Mouse (Mus musculus) liver, embryonic 13.5 days (tissue): ENCODE measurements around the gene Sema3g. TPM values are rescaled to one million over a fixed set of nuclear protein-coding genes. Genes with fewer than 3 reads are reported as not detected.
A peak's percentile ranks its signal among the peaks of the same experiment; 100 is the strongest.

Experiments used
- ATAC-seq: fragments of 200-750 bp; cut with Nextera tagmentation; 2 replicates; pipeline ENCODE4 v1.8.0; 2017; ENCODE audit warnings: low read depth, mild to moderate bottlenecking, moderate number of reproducible peaks, moderate library complexity
- DNase-seq: peaks from one replicate; pipeline ENCODE4 v3.0.0; 2022
- H3K27ac ChIP-seq: fragments of 300-500 bp; sonication (generic); 2 replicates; pipeline ENCODE4 v1.5.1; 2015; ENCODE audit warnings: moderate library complexity, mild to moderate bottlenecking, inconsistent platforms
- H3K27me3 ChIP-seq: fragments of 300-500 bp; sonication (generic); 2 replicates; pipeline ENCODE4 v1.6.1; 2015; ENCODE audit warnings: mild to moderate bottlenecking, inconsistent platforms
- H3K36me3 ChIP-seq: fragments of 300-500 bp; sonication (generic); 2 replicates; pipeline ENCODE4 v1.6.1; 2015; ENCODE audit warnings: mild to moderate bottlenecking, inconsistent platforms
- H3K4me1 ChIP-seq: fragments of 300-500 bp; sonication (generic); replicated peaks from 2 replicates; pipeline ENCODE4 v1.6.1; 2015; ENCODE audit warnings: inconsistent platforms
- H3K4me2 ChIP-seq: fragments of 300-500 bp; sonication (generic); 2 replicates; pipeline ENCODE4 v1.6.1; 2015; ENCODE audit warnings: inconsistent platforms, mild to moderate bottlenecking, moderate library complexity
- H3K4me3 ChIP-seq: fragments of 300-500 bp; sonication (generic); replicated peaks from 2 replicates; pipeline ENCODE4 v1.5.1; 2015; ENCODE audit warnings: mild to moderate bottlenecking, inconsistent platforms
- H3K9ac ChIP-seq: fragments of 300-500 bp; sonication (generic); 2 replicates; pipeline ENCODE4 v1.6.1; 2015; ENCODE audit warnings: mild to moderate bottlenecking, inconsistent platforms
- H3K9me3 ChIP-seq: fragments of 300-500 bp; sonication (generic); replicated peaks from 2 replicates; pipeline ENCODE4 v1.6.1; 2016; ENCODE audit warnings: inconsistent platforms
- WGBS: fragments of 180-500 bp; shearing (Covaris S2); methylation state at CpG from one replicate; pipeline ENCODE4 v1.1.7; 2015; ENCODE audit not compliant: insufficient replicate concordance; 5-methylcytosine and 5-hydroxymethylcytosine counted together
- polyA plus RNA-seq: library from polyadenylated mRNA; unstranded; fragments of >200 nt; fragmentation: Nextera tagmentation; extraction: Ambion mirVana; gene quantifications from 2 replicates; pipeline ENCODE4 v1.2.1, GENCODE M21; 2015

Sema3g gene
- 0.02 and 0.05 TPM in 2 replicates for polyA plus RNA-seq

DNA sequence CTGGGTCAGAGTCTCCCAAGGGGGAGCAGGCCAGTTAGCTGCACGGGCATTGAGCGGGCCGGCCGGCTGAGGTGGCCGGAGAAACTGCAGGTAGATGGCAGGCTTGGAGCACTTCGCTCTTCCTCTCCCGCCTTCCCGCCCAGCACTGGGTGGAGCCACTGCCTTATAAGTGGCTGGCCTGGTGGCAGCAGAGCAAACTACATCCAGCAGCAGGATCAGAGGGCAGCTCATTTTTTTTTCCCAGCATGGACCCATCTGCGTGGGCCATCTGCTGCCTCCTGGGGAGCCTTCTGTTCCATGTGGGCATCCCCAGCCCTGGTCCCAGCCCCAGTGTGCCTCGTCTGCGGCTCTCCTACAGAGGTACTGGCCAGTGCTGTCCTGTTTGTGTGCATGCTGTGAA, at the start of gene Sema3g:
TSS of gene Sema3g (plus strand) at position 195 of the 400 bp plus-strand sequence.
- peak within 1 kb of the TSS; percentile 5; the same call in 1 of the 2 replicates for H3K9ac ChIP-seq
- ATAC-seq (peak; percentile 64), DNase-seq (no peak)
- 8% methylated on average over 11 of the region's 11 CpGs for WGBS
- no peaks in the 10 kb centered on the region for H3K36me3 ChIP-seq
- no peak within 1 kb of the TSS for H3K27ac ChIP-seq
- peaks cover 22% of the 10 kb centered on the region for H3K4me1 ChIP-seq
- no peaks in the 10 kb centered on the region for H3K9me3 ChIP-seq
- H3K4me2 ChIP-seq: 0 out of 2 replicates have a peak within 1 kb of the TSS, but pooled peaks have one; percentile 2
- no peak within 1 kb of the TSS for H3K4me3 ChIP-seq
- H3K27me3 ChIP-seq: peaks cover 6% of the 10 kb centered on the region; the same call in 1 of the 2 replicates

DNA sequence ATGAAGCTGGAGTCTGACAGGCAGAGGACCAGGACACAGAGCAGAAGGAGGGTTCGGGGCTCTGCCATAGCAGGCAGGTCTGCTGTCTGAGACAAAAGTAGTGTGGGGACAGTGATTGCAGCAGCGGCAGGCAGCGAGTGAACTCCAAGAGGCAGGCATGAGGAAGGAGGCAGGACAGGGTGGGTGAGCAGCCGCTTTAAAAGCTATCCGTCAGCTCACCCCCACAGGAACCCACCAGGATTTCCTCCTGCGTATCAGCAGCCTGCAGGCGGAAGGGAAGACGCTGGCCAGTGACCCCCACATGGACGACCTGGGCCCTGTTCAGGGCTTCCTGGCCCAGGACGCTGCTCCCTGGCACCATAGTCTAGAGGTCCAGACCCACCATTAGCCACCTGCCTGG, 49.2 kb upstream of the Sema3g start, which contains the start of gene Stab1:
TSS of gene Stab1 (minus strand) at position 217 of the 400 bp plus-strand sequence.
- H3K27me3 ChIP-seq: peaks cover 25% of the 10 kb centered on the region
- no peaks in the 10 kb centered on the region for H3K9me3 ChIP-seq
- ATAC-seq: no peak
- peak within 1 kb of the TSS; percentile 26; the same call in 1 of the 2 replicates for H3K4me2 ChIP-seq
- H3K4me3 ChIP-seq: peak within 1 kb of the TSS; percentile 32
- DNase-seq: no peak
- peak within 1 kb of the TSS; percentile 27; the same call in 1 of the 2 replicates for H3K9ac ChIP-seq
- H3K27ac ChIP-seq: peak within 1 kb of the TSS; percentile 29
- peaks cover 64% of the 10 kb centered on the region for H3K4me1 ChIP-seq
- WGBS: 10% methylated on average over 10 of the region's 10 CpGs
- peaks cover 33% of the 10 kb centered on the region for H3K36me3 ChIP-seq

DNA sequence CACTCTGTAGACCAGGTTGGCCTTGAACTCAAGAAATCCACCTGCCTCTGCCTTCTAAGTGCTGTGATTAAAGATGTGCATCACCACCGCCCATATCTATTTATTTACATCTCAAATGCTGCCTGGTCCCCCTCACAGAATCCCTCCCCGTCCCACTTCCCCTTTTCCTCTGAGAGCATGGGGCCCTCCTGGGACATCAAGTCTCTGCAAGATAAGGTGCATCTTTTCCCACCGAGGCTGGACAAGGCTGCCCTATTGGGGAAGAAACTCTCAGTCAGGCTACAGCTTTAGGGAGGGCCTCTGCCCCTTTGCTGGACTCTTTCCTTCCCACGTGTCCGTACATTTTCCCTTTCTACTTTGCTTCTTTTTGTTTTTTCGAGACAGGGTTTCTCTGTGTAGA, 48.2 kb upstream of the Sema3g start:
- H3K4me1 ChIP-seq: peaks cover 53% of the 10 kb centered on the region
- no peak for ATAC-seq

DNA sequence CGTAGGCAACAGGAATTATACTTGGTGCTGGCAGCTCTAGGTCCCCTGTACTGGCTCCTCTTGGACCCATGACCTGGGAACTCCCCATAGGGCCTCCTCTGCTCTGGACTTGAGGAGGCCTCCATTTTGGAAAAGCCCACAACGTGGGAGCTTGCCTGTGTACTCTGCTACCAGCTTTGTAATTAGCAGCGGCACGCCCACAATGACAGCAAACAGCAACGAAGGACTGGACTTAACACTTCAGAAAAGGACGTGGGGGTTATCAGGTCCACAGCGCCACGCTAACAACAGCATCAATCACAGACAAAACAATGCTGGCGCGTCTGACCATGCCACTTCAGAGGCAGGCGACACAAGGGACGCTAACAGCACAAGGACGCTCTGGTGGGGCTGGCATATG, 46.7 kb upstream of the Sema3g start:
- no peak for ATAC-seq
- Histone ChIP-seq H3K4me1 (peaks cover 39% of the 10 kb centered on the region), H3K27me3 (peaks cover 25% of the 10 kb centered on the region), H3K9ac (no peak overlapping the region), H3K9me3 (no peaks in the 10 kb centered on the region), H3K27ac (no peak overlapping the region), H3K4me2 (no peak overlapping the region), H3K4me3 (no peak overlapping the region), H3K36me3 (peaks cover 58% of the 10 kb centered on the region)
- no peak for DNase-seq
- 84% methylated on average over 13 of the region's 13 CpGs for WGBS

More for the DNA sequence above, 48.2 kb upstream of the Sema3g start:
- WGBS: 21% methylated on average over 6 of the region's 6 CpGs
- H3K36me3 ChIP-seq: peaks cover 44% of the 10 kb centered on the region
- H3K27ac ChIP-seq: no peak overlapping the region
- no peak overlapping the region for H3K4me3 ChIP-seq
- peaks cover 25% of the 10 kb centered on the region for H3K27me3 ChIP-seq
- H3K9ac ChIP-seq: no peak overlapping the region
- no peaks in the 10 kb centered on the region for H3K9me3 ChIP-seq
- no peak overlapping the region for H3K4me2 ChIP-seq
- DNase-seq: no peak

DNA sequence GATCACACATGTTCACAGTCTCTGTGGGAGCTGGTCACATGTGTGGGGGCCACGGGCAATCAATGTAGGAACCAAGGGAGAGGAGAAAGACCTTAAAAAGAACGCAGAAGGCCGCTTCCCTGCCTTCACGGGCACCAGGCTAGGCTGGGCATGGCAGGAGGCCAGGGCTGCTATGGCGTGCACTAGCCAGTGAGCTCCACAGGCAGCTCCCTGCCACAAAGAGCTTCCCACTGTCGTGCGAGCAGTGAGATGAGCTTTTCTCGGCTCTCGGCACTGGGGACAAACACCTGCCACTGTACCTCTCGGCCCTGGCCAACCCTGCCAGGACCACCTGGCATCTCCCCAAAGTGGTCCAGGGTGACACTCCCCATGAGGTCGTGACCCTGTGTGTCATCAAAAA, 46.3 kb upstream of the Sema3g start:
- 87% methylated on average over 11 of the region's 11 CpGs for WGBS
- ATAC-seq (no peak), DNase-seq (no peak)
- no peak overlapping the region for H3K9ac ChIP-seq
- H3K9me3 ChIP-seq: no peaks in the 10 kb centered on the region
- H3K4me1 ChIP-seq: peaks cover 34% of the 10 kb centered on the region
- no peak overlapping the region for H3K4me3 ChIP-seq
- H3K27me3 ChIP-seq: peaks cover 25% of the 10 kb centered on the region
- peaks cover 62% of the 10 kb centered on the region for H3K36me3 ChIP-seq
- H3K4me2 ChIP-seq: no peak overlapping the region
- no peak overlapping the region for H3K27ac ChIP-seq

DNA sequence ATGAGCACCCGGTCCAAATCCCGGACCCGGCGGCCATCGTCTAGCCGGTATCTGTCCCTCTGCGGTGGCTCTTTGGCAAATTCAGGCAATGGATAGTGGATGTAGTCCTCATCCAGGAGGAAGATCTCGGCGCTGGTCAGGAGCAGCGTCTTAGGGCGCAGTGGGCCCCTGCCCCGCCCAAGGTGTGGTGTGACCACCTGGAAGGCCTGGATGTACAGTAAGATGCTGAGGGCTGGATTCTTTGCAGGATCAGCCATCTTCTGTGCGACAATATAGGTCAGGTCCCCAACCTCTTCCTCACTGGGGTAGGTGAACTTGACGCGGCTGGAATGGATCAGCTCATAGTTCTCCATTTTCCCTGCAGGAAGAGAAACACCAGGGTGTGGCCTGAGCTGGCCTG, 45.8 kb upstream of the Sema3g start:
- DNase-seq (no peak), ATAC-seq (no peak)
- H3K4me3 ChIP-seq: no peak overlapping the region
- H3K27me3 ChIP-seq: peaks cover 21% of the 10 kb centered on the region
- H3K27ac ChIP-seq: no peak overlapping the region
- no peak overlapping the region for H3K4me2 ChIP-seq
- no peak overlapping the region for H3K9ac ChIP-seq
- no peaks in the 10 kb centered on the region for H3K9me3 ChIP-seq
- WGBS: 90% methylated on average over 15 of the region's 15 CpGs
- H3K36me3 ChIP-seq: peaks cover 67% of the 10 kb centered on the region
- peaks cover 30% of the 10 kb centered on the region for H3K4me1 ChIP-seq

DNA sequence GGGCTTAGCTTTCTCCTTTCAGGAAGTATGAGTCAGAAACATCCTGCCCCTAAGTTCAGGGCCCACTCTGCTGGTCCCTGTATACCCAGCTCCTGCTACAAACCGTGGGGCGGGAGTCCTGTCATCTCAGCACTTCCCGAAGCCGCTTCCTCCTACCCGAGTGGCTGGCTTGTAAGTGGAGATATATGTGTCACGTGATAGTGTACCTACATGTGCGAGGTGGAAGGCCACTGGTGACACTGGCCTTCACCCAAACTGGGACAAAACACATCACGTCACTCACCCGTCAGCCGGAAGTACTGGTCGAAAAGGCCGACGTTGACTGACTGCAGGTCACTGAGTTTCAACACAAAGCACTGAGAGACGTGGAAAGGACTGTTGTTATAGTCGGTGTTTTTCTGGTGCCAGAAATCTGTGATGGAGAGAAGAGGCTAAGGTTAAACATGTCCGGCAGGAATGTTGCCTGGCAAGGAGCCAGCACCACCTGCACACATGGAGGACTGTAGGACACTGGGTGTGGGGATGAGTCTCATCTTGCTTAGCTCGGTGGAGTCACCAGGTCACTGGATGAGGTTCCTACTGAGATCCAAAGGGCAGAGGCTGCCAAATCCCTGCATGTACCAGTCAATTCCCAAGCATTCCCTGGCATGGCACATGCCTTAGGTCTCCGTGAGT, 44.7 kb upstream of the Sema3g start:
- DNase-seq (no peak), ATAC-seq (0 out of 2 replicates have a peak, but pooled peaks have one; percentile 22)

DNA sequence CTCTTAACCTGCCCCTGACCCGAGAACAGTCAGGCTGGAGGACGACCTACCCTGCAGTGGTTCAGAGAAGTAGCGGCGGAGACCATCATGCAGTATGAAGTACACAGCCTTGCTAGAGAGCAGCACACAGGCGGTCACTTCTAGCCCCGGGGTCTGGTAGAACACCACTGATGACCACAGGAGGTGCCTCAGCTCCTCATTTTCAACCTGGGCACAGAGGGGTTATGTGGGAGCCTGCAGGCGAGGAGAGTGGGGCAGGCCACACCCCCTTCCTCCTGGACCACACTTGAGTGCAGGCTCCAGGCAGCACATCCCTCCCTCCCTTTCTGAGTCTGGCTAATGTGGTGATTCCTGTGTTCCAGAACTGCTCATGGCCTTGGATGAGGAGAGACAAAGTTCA, 44.1 kb upstream of the Sema3g start:
- ATAC-seq (no peak), DNase-seq (no peak)
- Histone ChIP-seq H3K27ac (no peak overlapping the region), H3K9me3 (no peaks in the 10 kb centered on the region), H3K4me3 (no peak overlapping the region), H3K36me3 (peaks cover 82% of the 10 kb centered on the region), H3K9ac (no peak overlapping the region), H3K4me2 (no peak overlapping the region), H3K4me1 (peaks cover 15% of the 10 kb centered on the region), H3K27me3 (peaks cover 4% of the 10 kb centered on the region; the same call in 1 of the 2 replicates)
- WGBS: 84% methylated on average over 7 of the region's 7 CpGs

More for the DNA sequence above, 44.7 kb upstream of the Sema3g start:
- Histone ChIP-seq H3K4me2 (no peak overlapping the region), H3K36me3 (peaks cover 78% of the 10 kb centered on the region), H3K27me3 (peaks cover 10% of the 10 kb centered on the region), H3K27ac (no peak overlapping the region), H3K4me1 (peaks cover 20% of the 10 kb centered on the region), H3K9me3 (no peaks in the 10 kb centered on the region), H3K9ac (no peak overlapping the region), H3K4me3 (no peak overlapping the region)
- 76% methylated on average over 18 of the region's 18 CpGs for WGBS

DNA sequence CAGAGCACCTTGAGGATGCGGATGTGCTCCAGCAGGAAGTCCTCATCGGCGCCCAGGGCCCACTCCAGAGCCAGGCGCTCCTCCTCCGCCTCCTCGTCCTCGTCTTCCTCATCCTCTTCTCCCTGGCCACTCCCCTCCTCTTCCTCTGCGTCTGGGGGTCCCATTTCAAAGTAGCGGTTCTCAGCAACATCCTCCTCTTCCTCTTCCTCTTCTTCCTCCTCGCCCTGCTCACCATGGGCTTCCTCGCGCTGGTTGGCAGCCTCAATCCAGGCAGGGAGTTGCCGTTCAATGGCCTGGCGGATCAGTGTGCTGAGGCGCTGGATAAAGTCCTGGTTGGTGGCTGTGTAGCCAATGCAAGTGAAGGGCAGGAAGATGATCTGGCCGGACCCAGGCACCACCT, 40.4 kb upstream of the Sema3g start:
- H3K4me2 ChIP-seq: no peak overlapping the region
- peaks cover 97% of the 10 kb centered on the region for H3K36me3 ChIP-seq
- ATAC-seq (no peak), DNase-seq (no peak)
- no peak overlapping the region for H3K9ac ChIP-seq
- WGBS: 80% methylated on average over 16 of the region's 16 CpGs
- H3K4me1 ChIP-seq: peaks cover 5% of the 10 kb centered on the region; the same call in 1 of the 2 replicates
- H3K27ac ChIP-seq: no peak overlapping the region
- no peaks in the 10 kb centered on the region for H3K27me3 ChIP-seq
- no peak overlapping the region for H3K4me3 ChIP-seq
- no peaks in the 10 kb centered on the region for H3K9me3 ChIP-seq

DNA sequence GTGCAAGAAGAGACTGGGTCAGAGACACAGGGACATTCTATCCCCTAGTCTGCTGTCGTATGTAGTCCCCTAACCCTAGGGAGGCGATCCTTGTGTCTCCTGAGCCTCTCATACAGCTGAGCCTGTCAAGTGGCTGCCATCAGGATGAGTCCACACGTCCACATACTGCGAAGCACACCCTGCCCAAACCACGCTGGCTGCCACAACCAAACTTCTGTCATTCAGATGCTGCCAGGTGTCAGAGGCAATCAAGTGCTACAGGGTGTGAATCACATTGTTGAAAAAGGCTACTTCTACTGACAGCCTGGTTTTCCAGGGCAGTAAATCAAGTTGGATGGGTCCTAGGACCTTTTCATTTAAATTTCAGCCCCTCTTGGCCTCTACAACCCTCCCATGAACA, 39.9 kb upstream of the Sema3g start:
- Histone ChIP-seq H3K9me3 (no peaks in the 10 kb centered on the region), H3K36me3 (peaks cover 97% of the 10 kb centered on the region), H3K27ac (no peak overlapping the region), H3K27me3 (no peaks in the 10 kb centered on the region), H3K4me3 (no peak overlapping the region), H3K4me1 (peaks cover 9% of the 10 kb centered on the region; the same call in 1 of the 2 replicates), H3K9ac (no peak overlapping the region), H3K4me2 (no peak overlapping the region)
- 87% methylated on average over 5 of the region's 5 CpGs for WGBS
- ATAC-seq: no peak
- no peak for DNase-seq

DNA sequence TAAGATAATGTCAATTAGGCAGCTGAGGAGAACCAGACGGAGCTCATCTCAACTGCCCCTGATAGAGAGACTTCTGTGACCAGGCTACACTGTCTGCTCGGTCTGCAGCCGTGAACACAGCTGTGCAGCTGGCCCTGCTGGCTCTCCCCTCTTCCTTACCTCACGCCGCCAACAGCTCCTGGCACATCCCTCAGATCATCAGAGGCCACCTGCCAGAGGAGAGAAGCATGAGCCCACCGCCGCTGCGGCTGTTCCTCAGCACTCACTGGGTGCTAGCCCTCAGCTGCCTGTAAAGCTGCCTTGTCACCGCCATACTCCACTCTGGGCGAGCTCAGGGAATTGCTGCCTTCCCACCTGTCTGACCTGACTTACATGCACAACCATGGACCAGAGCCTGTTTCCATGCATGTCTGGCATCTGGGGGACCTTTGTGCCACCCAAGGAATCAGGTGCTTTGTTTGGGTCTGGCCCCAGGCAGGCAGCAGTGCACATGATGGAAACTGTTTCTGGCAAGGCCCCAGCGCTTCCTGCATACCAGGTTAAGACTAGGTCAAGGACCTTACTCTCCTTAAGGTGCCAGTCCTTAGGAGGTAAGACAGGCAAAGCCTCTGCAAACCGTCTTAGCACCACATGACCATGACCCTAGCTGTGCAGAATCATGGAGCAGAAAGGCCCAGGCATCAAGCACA, 37.8 kb upstream of the Sema3g start:
- no peaks in the 10 kb centered on the region for H3K27me3 ChIP-seq
- no peaks in the 10 kb centered on the region for H3K9me3 ChIP-seq
- H3K36me3 ChIP-seq: peaks cover 97% of the 10 kb centered on the region
- WGBS: 78% methylated on average over 12 of the region's 12 CpGs
- H3K4me1 ChIP-seq: peaks cover 29% of the 10 kb centered on the region
- ATAC-seq (no peak), DNase-seq (no peak)
- H3K4me2 ChIP-seq: no peak overlapping the region
- no peak overlapping the region for H3K27ac ChIP-seq
- H3K9ac ChIP-seq: no peak overlapping the region
- no peak overlapping the region for H3K4me3 ChIP-seq
